Mouse (Mus musculus) forelimb bud, embryonic 11.5 days (tissue): Measurements from ENCODE around the gene Tmem198.

Experiments used
- DNase-seq: peaks from one replicate; pipeline ENCODE4 v3.0.0-alpha.2; 2012; ENCODE audit warnings: low read depth, low spot score

Gene Tmem198

DNA sequence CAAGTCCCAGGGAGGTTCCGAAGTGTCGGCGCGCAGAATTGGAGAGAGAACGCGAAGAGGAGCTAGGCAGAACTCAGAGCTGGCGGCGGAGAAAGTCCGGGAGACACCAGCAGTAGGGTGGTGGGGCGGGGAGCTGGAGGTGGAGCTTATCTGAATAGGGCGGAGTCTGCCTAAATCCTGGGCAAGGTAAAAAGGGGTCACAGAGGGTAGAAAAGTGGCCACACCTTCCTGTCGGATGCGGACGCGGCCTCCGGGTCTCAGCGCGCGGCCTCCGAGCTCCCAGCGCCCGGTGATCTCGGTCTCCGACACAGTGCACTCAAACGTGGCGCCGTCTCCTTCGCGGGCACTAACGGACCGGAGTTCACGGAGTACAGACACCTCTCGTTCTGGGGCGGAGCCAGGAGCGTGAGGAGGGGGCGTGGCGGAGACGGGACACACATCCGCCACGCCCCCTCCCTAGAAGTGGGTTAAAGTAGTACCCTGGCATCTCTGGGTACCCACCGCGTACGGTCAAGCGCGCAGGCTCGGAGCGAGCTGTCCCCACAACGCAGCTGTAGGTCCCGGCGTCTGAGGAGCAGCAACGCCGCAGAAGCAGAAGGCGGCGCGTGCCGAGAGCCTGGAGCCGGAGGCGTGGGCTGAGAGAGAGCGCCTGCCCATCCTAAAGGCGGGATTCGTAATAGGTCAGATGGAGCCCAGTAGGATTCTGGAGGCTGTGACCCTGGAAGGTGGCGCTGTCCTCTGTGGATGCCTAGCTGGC lies 8.3 kb downstream of the Tmem198 start:
- peak; percentile 69 for DNase-seq

DNA sequence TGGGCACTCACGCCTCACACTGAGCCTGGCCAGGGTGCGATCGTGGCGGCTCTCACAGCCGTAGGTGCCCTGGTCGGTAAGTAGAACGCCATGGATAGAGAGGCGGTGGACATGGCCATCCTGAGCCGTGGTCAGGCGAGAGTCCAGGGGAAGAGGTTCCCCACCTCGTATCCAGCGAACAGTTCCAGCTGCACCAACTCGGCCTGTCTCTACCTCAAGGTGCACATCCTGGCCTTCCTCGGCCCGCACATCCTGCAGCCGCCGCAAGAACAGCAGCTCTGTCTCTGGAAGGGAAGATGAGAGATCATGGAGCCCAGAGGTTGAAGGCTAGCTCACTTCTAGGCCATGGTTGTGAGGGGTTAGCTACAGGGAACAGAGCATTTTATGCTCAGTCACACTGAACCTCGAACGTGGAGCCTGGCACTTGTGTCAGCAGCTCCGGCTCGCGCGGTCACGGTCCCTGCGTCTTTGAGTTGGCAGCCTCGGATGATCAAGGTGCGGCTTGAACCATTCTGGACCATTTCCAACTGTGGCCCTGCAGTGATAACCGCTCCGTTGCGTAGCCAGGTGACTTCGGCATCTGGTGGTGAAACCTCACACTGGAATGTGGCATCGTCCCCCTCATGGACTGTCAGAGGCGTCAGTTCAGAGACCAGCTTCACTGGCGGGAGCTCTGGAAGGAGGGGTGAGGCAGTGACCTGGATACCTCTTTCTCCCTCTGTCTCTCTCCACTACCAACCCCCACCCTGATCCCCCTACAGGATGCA lies 11.6 kb downstream of the Tmem198 start:
- DNase-seq = no peak

DNA sequence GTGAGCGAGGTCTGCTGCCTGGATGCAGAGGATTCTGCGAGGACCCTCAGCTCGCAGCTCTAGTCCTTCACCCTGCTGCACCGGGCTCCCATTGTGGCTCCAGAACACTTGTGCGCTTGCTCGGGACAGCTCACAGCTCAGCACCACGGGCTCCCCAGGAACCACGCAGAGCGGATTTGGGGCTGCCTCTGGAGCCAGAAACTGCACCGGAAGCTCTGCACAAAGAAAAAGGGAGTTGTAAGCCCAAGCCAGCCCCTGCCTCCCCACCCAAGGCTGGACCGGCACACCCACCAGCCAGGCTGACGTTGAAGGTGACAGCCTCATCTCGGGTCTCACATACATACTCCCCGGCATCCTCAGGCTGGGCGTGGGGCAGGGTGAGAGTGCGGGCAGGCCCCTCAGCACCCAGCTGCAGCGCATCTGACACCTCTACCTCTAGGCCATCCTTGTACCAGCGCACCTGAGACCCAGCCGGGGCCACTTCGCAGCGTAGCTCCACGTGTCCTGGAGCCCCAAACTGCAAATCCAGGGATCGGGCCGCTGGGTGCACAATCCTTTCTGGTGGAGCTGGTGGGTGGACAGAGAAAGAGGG lies 13.3 kb downstream of the Tmem198 start:
- DNase-seq = no peak

DNA sequence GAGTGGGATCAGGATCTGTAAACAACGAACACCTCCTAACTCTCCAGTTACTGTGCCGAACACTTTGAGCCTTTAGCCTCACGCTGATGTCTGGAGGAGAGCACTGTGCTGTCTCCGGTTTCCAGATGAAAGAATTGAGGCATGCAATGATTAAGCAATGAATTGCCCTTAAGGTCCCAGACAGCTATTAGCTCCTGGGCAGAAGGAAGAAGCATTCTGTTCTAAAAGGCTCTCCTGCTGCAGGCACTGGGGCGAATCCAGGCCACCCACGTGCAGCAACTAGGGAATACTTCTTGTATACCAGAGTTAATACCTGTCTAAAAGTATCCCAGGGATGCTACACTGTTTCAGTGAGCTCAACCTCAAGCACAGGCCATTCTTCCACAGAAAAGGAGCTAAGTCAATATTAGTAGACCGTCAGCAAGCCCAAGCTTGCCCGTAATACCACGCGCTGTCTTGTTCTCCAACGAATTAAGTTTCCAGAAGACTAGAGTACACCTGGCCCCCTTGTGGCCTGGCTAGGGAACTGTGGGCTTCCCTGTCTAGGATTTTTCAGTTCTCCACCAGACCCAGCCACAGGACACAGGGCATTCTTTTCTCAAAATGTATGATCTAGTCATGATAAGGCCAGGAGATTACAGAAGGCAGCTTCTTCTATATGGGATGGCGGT lies 15.7 kb downstream of the Tmem198 start:
- peak; percentile 57 for DNase-seq

DNA sequence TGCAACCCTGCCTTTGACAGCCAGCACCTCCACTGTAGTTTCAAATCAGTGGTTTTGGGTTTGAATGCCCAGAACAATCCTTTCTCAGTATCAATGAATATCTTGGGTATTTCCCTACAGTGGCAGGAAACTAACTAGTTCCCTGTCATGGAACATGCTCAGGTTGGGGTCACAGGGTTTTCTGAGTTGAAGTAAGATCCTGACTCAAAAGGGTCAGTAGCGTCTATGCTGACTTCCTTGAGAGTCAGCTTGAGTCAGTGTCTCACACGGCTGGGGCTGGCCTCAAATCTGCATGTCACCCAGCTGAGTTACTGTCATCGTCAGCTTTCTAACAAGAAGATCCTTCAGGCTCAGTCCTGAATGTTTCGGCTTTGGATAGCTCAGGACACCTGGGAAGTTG lies 19.6 kb downstream of the Tmem198 start:
- DNase-seq = no peak

DNA sequence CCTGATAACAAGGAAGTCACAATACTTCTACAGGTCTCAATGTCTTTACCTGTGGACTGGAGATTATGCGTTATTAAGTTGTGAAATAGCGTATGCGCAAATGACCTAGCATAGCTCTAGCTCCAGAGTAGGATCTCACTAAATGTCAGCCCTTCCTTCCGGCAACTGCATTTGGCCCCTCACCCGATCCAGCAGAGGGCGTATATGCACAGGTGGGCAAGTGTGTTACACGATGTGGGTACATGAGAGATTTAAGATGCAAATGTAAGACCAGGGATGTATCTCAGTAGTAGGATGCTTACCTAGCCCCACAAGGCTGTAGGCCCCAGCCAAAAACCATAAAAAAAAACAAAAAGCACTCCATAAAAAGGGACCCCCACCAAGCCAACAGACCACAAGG lies 20.1 kb downstream of the Tmem198 start:
- DNase-seq = no peak

DNA sequence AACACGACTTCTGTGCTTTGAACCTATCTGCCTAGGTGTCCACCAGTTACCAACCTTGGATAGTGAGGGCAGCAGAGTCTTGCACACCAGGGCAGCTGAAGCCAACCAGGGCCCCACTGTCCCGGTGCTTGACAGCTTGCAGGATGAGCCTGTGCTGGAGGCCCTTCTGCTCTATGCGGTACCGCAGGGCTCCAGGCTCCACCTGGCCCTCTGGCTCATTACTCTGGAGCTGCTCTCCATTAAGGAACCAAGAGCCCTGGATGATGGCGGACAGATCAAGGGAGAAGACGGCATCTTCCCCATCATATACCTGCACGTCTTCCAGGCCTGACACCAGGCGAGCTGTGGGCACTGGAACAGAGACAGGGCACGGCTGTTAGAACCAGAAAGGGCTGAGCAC lies 22.6 kb downstream of the Tmem198 start:
- DNase-seq = no peak

DNA sequence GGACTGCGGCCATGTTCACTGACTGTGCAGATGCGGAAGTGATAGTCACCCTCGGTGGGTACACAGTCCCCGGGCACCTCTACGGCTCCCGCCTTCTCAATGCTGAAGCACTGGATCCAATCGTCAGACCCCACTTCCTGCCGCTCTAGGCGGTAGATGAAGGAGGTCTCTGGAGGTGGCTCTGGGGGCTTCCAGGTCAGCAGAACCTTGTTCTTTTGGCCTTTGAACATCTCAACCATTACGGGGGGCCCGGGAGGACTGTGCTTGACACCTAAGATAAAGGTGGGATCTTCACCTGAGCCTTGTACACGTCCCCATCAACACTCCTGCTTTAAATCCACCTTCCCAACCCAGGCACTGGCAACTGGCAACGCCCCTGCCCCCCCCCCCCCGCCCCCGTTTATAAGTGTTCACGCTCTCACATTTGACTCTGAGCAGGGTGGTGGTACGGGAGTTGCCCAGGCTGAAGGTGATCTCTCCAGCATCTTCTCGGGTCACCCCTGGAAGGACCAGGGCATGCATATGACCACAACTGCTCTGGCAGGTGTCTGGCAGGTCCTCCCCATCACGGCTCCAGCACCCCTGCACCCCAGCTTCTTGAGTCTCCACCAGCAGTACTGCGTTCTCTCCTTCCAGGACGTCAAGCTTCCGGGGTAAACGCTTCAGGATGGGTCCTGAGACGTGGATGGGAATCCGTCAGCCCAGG lies 23.8 kb downstream of the Tmem198 start:
- no peak for DNase-seq

DNA sequence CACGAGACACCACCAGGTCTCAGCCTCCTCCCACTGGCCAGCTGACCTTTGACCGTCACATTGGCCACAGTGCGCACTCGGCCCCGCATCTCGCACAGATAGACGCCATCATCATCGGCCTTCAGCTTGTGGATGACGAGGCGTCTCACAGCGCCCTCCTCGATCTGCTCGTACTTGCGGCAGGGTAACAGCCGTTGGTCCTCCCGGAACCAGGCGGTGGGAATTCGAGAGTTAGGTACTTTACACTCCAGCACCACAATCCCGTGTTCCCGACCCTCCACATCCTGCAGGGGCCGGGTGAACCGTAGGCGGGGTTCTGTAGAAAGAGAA lies 24.3 kb downstream of the Tmem198 start:
- DNase-seq = no peak

DNA sequence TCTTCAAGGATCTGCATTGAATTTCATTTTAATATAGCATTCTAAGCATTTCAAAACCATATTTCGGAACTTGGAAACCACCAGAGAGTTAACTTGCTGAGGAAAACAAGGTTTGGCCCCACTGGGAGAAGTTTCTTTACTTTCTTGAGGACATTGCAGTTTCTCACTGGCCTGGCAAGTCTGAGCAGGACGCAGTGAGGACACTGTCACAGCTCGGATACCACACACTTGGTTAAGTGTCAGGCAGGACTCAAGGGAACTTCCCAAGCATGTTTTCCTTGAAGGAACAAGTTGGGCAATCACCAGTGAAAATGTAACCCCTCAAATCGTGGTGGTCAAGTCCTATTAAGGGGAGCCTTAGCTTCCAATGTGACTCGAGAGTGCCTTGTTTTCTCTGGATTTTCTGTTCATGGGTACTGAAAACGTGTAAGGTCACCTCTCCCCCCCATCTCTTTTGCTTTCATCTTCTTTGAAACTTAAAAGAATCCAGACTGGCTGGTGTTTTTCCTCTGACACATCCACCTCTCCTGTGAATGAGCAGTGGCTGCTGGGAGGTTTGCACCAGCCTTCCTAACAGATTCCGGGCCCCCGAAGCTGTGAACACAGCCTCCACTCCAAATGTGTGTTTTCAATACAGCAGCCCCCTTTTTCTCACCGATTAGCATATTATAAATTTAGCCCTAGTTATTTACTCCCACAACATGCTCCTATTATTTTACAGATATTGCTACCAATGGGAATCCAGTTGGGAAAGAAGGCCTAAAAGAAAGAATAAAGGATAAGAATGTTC lies 25.1 kb downstream of the Tmem198 start:
- no peak for DNase-seq

DNA sequence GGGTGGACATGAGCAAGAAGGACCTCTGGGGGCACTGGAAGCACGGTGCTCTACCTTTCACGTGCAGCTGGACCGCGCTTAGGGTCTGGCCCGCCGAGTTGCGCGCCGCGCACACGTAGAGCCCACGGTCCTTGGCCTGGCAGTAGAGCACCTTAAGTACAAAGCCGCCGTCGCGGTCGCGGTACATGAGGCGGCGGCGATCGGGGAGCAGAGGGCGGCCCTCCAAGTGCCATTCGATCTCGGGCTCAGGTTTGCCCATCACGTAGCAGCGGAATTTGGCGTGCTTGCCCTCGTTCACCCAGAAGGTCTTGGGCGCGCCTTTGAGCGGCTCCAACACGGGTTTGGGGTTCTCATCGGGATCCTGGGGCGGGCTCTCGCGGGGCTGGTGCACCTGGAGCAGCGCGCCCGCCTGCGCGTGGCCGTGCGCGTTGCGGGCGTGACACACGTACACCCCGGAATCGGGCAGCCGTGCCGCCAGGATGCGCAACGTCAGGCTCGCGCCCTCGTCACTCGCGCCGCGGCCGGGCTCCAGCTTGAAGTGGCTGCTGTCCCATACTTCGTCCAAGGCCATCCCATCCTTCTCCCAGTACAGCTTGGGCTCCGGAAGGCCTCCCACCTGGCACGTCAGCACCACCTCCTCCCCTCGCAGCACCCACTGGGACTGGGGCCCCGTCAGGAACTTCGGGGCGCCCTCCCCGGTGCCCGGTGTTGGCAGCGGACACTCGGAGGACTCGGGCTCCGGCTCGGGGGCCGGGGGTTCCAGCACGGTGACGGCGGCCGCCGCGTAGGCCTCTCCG lies 26.0 kb downstream of the Tmem198 start:
- peak; percentile 51 for DNase-seq

DNA sequence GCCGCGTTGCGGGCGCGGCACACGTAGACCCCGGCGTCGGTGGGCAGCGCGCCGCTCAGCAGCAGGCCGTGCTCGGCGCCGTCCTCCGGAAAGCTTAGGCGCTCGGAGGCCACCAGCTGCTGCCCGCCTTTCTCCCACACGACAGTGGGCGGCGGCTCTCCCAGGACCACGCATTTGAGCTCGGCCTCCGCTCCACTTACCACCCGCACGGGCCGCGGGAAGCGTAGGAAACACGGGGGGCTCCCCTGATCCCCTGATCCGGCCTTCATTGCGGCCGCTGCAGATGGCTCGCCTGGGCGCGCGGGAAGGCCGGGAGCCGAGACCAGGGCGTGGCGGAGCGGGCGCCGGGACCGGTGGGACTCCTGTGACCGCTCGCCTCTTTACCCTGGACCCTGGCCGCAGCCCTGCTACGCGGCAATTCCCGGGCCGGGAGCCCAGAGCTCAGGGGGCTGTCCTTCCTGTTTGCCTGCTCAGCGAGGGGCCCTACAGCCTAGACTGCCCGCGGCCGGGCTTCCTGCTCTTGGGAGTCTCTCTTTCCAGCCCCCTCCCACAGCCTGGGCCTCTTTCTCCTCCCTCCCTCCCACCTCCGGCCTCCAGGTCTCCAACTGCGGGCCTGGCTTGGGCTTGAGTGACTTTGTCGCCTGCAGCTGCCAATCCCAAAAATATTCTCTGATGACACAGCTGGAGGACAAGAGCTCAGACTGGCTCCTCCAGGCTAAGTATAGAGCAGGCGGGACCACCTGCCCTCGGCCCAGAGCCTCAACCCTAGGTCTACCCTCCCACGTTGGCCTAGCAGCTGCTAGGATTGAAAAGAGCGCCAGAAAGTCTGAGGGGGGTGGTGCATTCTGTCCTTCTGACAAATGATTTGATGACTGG lies 26.9 kb downstream of the Tmem198 start, which contains the start of gene Obsl1:
Obsl1 (minus strand) TSS at position 497 of the 876 bp plus-strand sequence.
- peak; percentile 86 for DNase-seq

DNA sequence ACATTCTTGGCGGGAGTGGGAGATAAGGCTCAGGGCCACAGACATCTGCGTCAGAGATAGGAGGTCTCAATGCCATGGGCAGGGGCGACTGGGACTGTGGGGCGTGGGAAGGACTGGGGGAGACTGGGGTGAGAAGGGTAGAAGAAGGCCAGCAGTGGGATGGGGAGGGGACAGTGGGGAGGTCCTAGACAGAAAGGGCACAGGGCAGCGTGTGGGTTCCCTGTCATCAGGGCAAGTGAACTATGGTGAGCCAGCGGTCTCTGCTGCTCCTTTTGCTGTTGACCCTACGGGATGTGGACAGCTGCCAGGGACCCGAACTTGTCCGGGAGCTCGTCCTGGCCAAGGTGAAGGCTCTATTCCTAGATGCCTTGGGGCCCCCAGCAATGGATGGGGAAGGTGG lies 27.7 kb downstream of the Tmem198 start, which contains the start of gene Inha:
Inha (plus strand) TSS at position 72 of the 400 bp plus-strand sequence.
- DNase-seq = no peak

DNA sequence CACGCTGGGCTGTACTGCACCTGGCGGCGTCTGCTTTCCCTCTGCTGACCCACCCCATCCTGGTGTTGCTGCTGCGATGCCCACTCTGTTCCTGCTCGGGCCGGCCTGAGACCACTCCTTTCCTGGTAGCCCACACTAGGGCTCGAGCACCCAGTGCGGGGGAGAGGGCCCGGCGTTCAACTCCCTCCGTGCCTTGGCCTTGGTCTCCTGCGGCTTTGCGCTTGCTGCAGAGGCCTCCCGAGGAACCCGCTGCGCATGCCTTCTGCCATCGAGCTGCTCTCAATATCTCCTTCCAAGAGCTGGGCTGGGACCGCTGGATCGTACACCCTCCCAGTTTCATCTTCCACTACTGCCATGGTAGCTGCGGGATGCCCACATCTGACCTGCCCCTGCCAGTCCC lies 30.3 kb downstream of the Tmem198 start:
- no peak for DNase-seq

DNA sequence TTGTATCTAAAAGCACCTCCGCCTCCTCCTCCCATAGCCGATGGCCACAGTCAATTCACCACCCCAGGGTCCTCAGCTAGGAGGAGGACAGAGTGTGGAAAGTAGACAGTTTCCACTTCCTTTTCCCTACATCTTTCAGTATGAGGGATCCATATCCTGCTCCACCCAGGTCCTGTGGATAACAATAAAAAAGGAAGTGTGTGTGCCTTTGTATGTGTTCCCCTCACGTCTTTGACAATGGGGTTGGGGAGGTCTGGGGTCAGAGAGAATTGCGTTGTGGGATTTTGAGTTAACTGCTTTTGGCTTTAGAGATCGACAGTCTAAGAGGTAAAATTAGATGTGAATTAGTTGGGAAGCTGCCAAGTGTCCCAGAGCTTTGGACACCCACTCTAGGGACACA lies 30.8 kb downstream of the Tmem198 start:
- DNase-seq = no peak

DNA sequence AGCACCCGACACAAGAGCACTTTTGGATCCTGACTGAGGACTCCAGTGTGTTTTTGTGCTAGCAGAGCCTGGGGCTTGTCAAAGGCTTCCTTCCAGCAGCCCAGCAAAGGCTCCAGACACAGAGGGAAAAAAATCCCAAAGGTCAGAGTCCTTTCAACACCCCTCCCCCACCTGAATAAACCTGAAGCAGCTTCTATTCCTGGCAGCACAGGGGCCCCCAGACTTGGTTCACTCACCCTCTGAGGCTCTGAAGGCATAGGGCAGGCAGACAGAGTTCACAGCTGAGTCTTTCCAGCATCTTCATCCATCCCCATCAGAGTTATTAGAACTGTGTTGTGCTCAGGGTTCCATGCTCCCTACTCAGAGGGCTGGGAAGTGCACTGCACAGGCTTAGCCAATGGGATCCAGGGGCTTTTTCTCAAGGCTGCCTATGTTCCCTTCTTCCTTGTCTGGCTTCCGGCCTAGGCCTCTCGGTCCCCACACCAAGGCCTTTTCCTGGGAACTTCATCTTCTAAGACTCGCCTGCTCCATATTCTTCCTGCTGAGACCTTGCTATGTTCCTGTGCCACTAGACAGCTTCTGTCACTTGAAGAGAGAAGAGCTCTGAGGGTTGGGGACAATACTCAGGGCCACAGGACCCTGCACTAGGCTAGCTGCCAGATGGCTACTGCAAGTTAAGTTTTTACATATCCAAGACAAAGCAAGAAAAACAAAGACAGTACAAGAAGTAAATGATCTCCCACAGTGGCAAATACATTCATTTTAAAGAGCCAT lies 32.3 kb downstream of the Tmem198 start:
- peak; percentile 46 for DNase-seq

DNA sequence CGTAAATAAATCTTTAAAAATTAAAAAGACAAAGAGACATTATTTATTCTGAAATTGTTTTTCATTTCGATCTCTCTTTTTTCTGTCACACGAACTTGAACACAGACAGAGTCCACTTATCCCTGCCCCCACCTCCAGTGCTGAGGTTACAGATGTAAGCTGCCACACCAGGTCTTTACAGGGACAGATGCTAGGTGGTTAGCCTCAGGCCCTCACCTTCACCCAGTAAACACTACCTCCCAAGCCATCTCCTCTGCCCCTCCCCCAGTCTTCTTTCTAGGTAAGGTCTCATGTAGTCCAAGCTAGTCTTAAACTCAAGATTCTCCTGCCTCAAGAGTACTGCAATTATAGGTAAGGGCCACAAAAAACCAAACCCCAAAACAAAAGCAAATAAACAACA lies 33.2 kb downstream of the Tmem198 start:
- no peak for DNase-seq

DNA sequence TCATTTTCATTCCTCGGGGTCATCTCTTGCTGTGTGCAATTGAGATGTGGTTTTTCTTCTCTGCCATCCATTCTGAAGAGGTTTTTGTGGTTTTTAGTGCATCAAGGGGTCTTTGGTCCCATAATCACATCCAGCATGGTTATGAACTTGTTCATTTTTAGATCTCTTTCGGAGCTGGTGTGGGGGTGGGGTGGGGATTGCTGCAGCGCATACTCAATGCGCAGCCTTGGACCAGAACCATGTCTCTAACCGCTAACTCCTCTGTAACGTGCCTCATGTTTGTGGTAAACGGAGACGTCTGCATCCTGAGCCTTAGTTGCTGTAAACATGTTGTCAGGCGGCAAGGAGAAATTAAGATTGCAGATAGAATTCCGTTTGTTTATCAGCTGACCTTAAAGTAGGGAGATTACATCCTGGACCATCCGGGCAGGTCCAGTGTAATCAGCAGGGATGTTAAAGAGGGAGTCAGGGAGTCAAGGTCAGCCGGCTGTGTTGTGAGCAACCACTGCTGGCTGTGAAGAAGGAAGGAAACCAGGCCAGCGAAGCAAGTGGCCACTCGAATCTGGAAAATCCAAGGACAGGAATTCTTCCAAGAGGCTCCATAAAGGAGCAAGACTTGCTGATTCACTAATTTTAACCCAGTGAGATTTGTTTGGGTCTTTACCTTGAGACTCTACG lies 37.5 kb downstream of the Tmem198 start:
- no peak for DNase-seq
